Mouse (Mus musculus): ENCODE data around the gene Bsx.

Gene Bsx

GRCm38 (mm10) chr9:40892456-40892855, 18.5 kb downstream of the Bsx start:
- DNase-seq (ENCODE audit: low spot score), result no peak

- DNase-seq (ENCODE audit: low spot score), result no peak
These were observed 33.5 kb downstream of the Bsx start for GRCm38 (mm10) chr9:40907413-40907812.

GRCm38 (mm10) chr9:40908411-40908810, 34.5 kb downstream of the Bsx start:
- no peak for DNase-seq (ENCODE audit: low spot score)

GRCm38 (mm10) chr9:40908915-40909314, 35.0 kb downstream of the Bsx start:
- DNase-seq (ENCODE audit: low spot score), result no peak

- DNase-seq (ENCODE audit: low spot score), result no peak
These were observed 44.1 kb downstream of the Bsx start for GRCm38 (mm10) chr9:40917871-40918613.

- DNase-seq (ENCODE audit: low spot score), result no peak
These were observed 53.5 kb downstream of the Bsx start for GRCm38 (mm10) chr9:40927351-40927980.

Measured in yolk sac, embryonic 10.5 days (tissue).